Mouse (Mus musculus) neural tube, embryonic 10.5 days (tissue): ENCODE data around the gene Klk4.

Experiments used
- DNase-seq: peaks from one replicate; pipeline ENCODE4 v3.0.0-alpha.2; 2017; ENCODE audit warnings: low spot score; ENCODE audit errors: extremely low spot score

The Klk4 gene

DNA sequence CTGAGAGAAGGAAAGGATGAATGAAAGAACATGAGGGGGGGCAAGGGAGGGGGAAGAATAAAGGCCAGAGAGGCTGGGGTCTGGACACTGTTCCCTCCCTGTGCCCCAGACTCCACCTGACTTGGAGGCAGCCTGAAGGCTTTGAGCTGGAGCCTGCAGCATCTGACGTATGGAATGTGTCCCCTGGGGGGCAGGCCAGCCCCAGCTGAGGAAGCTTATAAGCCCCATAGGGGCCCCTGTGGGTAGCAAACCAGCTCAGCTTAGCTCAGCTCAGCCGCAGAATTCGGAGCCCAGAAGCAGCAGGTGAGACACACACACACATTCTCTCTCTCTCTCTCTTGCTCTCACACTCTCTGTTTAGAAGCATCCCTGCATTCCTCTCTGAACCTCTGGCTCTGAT lies at the start of gene Klk4:
TSS of gene Klk4 (plus strand) at position 249 of the 400 bp plus-strand sequence.
- no peak for DNase-seq

DNA sequence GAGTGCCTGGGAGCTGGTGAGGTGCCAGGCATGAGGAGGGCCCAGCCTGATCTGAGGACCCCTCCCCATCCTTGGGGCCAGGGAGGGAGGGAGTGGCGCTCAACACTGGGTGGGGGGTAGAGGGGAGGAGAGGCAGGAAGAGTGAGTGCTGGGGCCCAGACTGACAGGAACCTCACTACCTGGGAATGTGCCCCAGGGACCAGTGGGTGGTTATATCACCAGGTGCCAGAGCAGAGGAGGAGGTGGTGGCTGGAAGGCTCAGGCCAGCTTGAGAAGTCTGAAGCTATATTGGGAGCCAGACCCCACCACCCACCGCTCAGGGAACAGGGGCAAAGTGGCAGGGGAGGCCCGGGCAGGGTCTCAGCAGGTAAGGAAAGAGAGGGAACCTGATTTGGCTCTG lies 39.3 kb upstream of the Klk4 start, which contains the start of gene Klk5:
TSS of gene Klk5 (plus strand) at position 271 of the 400 bp plus-strand sequence.
- DNase-seq, result no peak

DNA sequence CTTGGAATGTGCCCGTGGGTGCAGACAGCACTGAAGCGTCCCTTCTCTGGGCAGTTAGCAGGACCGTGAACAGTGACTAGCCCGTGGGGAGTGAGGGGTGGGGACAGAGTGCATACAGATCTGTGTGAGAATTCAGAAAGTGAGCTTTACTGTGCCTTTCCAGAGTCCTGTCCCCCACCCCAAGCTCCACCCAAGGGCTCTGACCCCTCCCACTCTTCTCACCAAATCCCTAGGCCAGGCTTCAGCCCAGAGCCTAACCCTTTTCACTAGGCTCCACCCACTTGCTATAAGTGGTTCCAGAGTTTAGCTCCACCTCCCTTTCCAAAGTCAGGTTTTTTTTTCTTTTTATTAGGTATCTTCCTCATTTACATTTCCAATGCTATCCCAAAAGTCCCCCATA lies 37.2 kb upstream of the Klk4 start:
- DNase-seq, result no peak

DNA sequence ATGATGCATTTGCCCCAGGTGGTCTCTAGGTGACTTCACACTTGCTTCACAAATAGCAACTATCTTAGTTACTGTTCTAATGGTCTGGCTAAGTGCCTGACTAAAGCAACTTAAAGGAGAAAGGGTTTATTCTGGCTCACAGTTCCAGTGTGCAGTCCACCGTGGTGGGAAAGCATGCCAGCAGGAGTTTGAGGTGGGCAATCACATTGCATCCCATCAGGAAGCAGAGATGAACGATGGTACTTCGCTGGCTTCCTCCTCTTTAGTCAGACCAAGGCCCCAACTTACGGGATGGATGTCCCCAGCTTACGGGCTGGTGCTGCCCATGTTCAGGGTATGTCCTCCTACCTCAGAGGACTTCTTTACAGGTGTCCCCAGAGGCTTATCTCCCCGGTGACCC lies 29.3 kb upstream of the Klk4 start:
- DNase-seq, result no peak

DNA sequence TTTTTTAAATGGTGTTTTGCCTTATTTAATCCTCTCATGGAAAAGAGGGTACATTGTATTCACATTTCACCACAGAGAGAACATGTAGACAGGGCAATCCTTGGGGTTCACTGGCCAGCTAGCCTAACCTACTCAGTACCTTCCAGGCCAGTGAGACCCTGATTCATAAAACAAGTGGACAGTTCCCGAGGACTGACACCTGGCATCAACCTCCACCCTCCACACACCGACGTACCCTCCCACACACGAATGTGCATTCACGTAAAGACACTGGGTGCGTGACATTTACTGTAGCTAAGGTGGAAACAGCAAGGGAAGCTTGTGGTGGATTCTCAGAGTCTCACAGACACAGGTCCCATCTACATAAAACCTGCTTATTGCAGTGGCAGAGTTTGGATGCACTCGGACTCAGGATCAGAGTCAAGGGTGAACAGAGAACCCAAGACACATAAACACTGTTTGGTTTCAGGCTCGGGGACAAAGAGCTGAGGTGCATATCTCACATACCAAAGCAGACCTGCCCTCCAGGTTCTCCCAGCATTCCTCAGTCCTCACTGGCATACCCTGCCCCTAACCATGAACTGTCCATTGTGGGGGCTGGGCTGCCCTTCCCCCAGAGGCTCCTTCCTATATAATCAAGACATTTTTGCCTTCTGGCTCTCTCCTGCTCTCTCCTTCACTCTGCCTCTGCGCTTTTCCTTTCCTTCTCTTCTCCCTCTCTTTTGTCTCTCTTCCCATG lies 26.1 kb upstream of the Klk4 start:
- DNase-seq, result no peak

DNA sequence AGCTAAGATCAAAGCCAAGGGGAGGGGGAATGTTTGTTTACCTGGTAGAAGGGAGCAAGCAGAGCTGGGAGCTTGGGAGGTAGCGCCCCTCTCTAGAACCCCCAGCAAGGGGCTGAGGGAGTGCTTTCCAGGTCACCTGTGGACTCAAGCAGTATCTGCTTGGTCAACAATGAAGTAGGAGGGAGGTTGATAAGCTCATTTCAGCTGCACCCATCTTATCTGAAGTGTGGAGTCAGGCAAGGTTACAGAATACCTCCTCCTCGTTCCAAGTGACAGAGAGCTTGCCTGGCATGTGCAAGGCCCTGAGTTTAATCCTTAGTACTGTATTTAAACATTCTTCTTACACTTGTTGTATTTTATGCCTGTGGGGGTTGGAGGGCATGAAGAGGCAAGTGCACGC lies 25.3 kb upstream of the Klk4 start:
- no peak for DNase-seq

DNA sequence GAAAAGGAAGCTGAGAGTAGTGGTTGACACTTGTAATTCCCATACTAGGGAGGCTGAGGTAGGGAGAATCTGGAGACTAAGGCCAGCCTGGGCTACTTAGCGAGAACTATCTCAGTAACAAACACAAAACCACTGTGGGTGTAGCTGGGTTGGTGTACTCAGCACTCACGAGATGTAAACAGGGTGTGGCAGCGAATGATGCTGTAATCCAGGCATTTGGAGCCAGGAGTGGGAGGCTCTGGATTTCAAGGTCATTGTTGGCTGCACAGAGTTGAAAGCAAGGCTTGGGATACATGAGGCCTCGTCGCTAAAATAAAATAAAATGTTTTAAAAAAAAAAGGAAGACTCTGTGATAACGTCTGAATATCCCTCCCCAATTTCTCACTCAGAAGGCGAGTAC lies 24.7 kb upstream of the Klk4 start:
- DNase-seq, result no peak

DNA sequence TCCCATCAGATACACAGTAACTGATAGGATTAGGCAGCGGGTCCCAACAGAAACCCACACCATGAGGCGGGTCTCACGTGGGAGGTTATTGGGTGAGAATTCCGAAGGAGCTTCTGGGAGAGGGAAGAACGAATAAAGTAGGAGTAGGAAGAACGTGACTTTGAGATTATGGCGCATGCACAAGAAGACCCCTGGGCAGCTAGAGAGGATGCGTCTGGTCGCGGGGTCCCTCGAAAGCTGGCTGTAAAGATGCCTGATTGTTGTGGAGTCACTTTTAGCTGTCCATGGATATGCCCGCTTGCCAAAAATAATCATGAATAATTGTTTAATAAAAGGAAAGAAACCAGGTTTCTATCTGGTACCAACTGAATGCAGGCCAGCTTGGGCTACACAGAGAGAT lies 23.5 kb upstream of the Klk4 start:
- no peak for DNase-seq

DNA sequence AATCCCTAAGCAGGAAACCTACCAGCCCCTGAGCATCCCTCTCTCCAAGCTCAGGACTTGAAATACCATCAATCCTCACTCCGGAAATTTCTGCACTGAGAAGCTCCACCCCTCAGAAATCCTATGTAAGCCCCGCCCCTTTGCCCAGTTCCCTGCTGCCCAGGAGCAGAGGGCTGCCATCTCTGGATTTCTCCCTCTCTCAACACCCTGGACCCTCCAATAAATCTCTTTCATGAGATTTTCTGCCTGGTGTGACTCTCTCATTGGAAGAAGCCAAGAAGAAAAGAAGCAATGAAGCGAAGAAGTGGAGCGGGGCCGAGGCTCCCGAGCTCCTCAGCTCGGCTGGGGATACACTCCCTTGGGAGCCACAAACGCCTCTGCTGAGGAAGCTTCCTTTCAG lies 20.5 kb upstream of the Klk4 start:
- no peak for DNase-seq

DNA sequence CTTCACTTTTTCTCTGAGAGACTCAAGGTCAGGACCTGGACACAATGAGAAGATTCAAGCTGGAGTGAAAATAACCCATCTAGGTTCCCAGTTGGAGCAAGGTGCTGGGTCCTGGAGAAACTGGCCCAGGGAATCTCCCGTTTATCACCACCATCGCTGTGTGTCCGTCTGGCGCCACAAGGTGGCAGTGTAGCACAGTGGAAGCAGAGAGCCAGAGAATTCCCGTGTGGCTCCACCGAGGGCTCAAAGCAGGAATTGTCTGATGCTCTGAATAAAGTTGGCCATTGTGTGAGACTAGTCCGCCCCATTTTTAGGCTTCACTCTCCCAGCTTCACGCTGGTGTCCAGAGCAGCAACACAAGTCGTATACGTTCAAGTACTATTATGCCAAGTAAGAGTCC lies 7.7 kb upstream of the Klk4 start:
- DNase-seq, result peak; percentile 83

DNA sequence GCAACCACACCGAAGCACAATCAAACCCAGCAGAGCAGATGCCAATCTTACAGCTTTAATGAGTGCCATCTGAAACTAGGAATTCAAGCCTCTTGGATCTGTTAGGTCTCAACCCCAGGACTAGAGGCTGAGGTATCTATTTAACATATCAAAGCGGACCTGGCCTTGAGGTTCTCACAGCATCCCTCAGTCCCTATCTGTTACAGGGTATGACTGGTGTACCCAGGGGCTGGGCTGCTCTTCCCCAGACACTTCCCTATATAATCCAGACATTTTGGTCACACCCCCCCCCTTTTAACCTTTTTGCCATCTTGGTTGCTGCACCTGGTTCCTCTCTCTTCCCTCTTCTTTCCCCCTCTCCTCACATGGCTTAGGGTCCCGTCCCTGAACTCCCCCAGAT lies 7.3 kb upstream of the Klk4 start:
- no peak for DNase-seq

DNA sequence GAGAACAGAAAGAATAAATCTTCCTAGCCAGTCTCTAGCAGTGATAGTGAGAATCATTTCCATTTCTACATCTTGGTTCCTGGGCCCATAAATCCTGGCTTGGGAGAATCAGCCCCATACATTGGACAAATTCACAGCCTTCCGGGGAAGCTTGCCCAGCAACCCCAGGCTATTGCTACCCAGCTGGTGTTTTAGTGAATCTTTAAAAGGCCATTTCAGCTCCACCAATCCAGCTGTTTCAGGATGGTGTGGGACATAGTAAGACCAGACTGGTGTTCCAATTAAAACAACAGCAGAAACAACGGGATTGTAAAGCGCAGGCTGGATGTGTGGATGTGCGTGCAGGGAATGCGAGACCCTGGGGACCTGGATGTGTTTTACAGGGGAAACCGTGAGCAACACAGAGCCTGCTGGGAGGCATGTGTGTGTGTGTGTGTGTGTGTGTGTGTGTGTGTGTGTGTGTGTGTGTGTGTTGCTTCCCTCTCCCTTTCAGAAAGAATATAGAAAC lies 6.0 kb upstream of the Klk4 start:
- DNase-seq, result no peak

DNA sequence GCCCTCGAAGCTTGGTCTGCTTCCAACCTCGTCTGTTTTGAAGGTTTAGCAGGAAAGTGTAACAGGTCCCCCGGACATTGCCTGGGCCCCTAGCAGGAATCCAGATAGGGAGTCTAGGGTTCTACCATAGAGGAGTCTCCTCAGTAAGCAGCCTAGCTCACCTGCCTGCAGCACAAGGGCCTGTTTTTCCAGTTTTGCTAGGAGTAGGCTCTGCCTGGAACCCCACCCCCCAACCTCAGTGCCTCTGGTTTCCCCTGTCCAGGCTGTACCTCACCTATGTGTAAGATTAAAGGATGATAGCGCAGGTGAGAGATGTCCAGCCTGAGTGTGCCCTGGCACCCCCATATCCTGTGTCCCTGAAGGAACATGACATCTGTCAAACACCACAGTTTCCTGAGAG lies 4.5 kb upstream of the Klk4 start:
- DNase-seq, result no peak

DNA sequence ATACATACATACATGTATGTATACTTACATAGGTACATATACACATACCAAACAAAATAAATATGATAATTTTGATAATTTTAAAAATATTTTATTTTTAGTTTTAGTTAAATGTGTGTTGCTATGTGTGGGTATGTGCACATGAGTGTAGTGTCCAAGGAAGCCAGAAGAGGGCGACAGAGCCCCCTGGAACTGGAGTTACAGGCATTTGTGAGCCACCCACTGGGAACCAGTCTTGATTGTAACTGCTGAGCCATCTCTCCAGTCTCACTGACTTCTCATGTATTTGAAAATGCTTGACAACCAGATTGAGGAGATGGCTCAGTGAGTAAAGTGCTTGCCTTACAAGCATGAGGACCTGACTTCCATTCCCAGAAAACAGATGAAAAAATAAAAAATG lies 2.7 kb upstream of the Klk4 start:
- no peak for DNase-seq

DNA sequence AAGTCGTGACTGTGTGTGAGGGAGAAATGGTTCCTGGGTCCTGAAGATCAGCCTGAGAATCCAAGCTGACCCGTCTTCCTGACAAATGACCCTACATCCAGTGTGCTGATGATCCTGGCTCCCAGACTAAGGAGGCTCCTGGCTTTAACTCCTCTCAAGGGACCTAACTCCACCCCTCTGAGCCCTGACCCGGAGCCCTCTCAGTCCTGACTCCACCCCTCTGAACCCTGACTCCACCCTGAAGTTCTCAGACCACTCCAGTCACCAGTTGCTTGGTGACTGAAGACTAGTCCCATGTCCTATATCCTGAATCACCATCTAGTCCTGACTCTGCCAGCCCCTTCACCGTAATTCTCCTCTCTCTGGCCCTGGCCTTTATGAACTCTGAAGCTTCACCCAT lies 1.4 kb downstream of the Klk4 start:
- DNase-seq, result no peak

DNA sequence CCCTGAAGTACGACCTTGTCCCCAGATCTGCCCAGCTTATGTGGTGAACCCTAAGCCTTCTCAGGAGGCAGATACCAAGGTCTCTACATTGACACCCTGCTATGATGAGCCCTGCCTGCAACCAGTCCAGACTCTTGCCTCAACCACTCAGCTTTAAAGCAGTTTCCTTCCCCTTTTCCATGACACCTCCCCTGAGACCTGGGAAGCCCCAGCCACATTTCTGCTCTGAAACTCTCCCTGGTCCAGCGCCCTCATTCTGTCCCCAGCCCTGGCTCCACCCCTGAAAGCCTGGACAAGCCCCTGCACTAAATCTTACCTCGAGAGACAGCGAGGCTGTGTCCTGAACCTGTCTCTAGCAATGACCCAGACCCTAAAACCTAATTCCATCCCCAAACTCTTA lies 1.9 kb downstream of the Klk4 start:
- DNase-seq, result no peak

DNA sequence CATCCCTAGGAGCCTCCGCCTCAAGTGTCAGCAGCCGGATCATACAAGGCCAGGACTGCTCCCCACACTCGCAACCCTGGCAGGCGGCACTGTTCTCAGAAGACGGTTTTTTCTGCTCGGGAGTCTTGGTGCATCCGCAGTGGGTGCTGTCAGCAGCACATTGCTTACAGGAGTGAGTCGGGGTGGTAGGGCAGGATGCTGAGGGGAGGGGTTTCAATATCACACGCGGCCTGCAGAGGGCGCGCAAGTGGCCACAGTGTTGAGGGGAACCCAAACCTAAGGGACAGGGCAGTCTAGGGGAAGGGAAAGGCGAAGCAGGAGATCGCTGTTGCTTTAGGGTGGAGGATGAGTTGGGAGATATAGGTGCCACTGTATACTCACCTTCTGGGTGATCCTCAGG lies 2.6 kb downstream of the Klk4 start:
- peak; percentile 53 for DNase-seq

DNA sequence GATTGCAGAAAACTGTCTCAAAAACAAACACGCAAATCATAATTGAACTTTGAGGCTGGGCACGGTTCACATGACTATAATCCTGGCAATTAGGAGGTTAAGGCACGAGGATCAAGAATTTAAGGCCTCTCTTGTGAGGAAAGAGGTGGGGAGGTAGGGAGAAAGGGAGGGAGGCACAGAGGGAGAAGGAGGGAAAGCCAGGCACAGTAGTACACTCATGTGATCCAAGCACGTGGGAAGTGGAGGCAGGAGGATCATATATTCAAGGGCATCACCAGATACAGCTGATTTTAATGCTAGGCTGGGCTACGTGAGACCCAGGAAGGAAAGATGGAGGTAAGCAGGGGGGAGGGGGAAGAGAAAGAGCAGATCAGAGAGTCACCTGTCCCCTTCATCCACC lies 10.4 kb downstream of the Klk4 start:
- DNase-seq, result no peak

DNA sequence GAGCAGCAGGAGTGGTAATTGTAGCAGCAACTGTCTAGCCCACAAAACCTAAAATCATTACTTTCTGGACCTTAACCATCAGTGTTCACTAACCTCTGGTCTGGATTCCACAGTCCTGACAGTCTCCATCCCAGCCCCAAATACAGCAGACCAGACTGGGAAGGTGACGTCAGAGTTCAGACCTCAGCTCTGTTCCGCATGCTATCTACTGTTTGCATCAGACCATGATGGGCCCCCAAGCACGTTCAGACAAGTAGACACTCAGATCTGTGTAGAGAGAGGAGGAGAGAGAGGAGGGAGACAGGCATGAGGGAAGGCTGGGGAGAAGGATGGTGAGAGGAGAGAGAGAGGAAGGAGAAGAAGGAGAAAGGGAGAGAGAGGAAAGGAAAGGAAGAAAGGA lies 10.8 kb downstream of the Klk4 start:
- no peak for DNase-seq

DNA sequence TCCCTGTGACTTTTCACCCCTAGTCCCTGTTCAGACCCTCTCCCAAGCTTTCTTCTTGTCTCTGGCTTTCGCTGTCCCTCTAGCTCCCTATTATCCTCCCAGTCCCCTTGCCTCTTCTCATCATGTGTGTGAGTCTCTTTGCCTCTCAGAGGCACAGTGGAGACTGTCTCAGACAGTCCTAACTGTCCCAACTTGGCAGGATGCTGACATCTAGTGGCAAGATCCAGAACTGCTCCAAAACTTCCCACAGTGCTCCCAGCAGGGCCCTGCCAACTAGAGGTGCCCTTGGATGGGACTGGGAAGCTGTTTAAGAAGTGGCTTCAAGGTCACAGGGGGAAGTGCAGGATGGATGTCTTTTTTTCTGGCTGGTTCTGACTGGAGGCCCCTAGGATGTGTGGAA lies 13.9 kb downstream of the Klk4 start:
- DNase-seq, result peak; percentile 85

DNA sequence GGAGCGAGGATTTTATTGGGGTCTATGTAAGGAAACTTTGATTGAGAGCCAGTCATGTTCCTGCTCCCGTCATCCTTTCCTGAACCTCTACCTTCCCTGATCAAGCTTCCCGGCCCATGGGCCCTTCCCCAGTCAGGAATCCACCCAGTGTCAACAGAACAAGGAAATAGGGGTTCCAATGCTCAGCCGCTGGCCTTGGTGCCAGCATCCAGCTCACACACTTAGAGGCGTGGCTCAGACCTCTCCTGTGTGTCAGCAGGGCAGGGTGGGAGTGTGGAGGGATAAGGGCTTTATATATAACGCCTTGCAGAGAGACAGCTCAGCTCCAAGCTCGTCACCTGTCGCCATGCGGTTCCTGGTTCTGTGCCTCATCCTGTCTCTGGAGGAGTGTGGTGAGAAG lies 33.9 kb downstream of the Klk4 start:
- DNase-seq, result no peak

DNA sequence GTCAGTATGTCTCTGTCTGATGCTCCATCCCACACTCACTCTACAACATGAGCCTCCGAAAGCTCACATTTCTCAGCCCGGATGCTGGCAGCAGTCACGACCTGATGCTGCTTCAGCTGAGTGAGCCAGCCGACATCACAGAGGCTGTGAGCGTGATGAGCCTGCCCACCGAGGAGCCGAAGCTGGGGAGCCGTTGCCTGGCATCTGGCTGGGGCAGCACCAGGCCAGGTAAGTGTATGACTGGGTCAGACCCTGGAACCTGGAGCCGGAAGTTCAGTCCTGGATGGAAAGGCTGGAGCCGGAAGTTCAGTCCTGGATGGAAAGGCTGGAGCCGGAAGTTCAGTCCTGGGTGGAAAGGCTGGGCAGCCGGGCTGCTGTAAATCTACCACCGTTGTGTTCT lies 37.5 kb downstream of the Klk4 start:
- DNase-seq, result no peak

DNA sequence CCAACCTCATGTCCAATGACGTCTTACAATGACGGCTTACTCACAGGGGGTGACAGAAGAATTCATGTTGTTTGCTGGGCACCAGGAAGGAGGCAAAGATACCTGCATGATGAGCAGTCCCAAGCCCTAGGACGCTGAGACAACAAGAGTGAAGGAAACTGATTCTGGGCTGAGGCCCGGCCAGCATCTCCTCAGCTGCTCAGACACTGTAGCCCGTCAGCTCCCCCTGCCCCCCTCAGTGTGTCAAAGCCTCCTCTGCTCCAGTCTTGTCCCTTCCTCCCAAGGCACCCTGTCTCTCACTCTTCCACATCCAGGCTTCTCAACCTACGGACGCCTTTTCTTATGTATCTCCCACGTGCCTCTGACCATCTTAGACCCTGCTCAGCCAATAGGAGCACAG lies 37.9 kb downstream of the Klk4 start:
- no peak for DNase-seq
